Mouse (Mus musculus) MN1 (cell line): ENCODE results near the gene Strbp.
"Not testable (repeated sequence)": the region's sequence is repeated elsewhere in the genome, so short reads cannot be mapped to it uniquely, and the experiment has no call there.

Experiments used
- DNase-seq: peaks from one replicate; pipeline ENCODE4 v3.0.0-alpha.2; 2016; ENCODE audit warnings: low spot score

The Strbp gene

GRCm38 (mm10) chr2:37519286-37519640 lies 184.4 kb downstream of the Strbp start:
- DNase-seq = no peak

DNA sequence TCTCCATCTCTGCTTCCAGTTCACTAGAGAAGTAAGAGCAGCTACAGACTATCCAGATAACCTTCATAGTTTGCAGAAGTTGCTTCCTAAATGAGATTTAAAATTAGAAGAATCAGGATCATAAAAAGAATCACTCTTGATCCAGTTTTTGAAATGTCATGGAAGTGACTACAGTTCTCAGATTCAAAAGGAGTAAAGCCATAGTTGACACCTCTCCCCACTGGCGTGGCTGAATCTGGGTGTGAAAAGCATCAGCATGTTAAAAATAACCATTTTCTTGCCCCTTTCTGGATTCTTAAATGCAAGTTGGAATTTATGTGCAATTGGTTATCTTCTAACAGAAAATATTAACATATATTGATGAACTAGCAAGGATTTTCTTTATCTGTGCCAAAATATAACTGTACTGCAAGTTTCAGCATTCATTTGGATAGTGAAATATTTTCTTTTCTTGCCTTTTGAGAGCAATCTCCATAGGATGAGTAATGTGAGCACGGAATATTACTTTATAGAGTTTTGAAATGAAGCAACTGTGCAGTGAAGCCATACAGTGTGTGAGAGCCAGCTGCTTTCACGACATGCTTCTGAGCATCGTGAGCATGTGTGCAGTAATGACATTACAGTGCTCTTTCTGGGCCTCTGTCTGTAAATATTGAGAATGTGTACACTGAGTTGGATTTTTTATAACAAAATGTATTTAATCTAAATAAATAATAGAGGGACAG lies 184.9 kb downstream of the Strbp start:
- no peak for DNase-seq

- no peak for DNase-seq
These were observed 186.7 kb downstream of the Strbp start for GRCm38 (mm10) chr2:37516922-37517462.

DNA sequence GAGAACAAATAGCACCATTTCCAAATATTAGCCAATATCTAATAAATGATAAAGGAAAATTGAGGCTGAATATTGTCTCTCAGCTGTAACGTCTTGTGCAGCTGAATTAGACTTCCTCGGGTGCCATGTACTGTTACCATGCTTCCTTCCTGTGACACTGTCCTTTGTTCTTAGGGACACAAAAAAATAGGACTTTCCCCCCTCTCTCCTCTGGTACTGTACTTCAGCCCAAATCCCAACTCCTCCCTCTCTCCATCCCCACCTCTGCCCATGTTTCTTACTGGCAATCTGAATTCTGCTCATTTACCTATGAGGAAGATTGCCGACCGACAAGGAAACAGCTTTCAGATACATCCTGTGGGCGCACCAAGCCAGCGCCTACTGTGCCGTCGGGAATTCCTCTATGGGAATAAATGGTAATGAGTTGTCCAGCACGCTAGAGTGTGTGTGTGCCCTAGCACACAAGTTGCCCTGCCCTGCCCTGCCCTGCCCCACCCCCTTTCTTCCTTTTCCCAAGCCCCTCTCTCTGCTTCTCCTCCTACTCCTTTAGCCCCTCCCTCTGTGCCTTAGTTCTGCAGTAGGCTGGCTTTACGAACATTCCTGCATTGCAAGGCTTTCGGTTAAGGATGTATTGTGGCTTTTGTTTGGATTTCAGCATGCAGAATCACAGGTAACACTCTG lies 187.5 kb downstream of the Strbp start, which contains the start of gene Gpr21:
Gpr21 (plus strand) TSS at position 303 of the 681 bp plus-strand sequence.
- DNase-seq = no peak

GRCm38 (mm10) chr2:37511134-37511901 lies 192.3 kb downstream of the Strbp start:
- DNase-seq = no peak

- not testable (repeated sequence) for DNase-seq
These were observed 197.8 kb downstream of the Strbp start for GRCm38 (mm10) chr2:37505856-37506255.

DNA sequence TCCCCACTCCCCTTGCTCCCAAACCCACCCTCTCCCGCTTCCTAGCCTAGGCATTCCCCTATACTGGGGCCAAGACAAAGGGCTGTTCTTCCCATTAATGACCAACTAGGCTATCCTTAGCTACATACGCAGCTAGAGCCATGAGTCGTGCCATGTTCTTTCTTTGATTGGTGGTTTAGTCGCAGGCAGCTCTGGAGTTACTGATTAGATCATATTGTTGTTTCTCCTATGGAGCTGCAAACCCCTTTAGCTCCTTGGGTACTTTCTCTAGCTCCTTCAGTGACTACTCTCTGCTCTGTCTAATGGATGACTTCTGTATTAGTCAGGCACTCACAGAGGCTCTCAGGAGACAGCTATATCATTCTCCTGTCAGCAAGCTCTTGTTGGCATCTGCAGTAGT lies 206.3 kb downstream of the Strbp start:
- peak; percentile 20 for DNase-seq

DNA sequence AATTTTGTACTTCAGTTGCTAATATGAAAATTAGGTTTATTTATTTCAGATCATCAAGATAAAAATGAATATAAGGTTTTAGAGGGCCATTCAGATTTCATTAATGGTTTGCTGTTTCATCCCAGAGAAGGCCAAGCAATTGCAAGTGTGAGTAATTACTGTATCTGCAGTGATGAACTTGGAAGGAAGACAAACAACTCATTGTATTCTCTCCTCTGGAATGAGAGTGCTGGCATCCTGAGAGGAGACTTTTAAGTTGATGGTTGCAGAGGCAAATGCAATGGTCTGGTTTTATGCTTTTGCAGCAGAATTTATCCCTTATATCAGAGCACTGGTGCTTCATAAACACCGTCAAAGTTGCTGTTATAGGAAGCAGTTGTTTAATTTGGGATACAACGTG lies 214.7 kb downstream of the Strbp start:
- DNase-seq = peak; percentile 56

DNA sequence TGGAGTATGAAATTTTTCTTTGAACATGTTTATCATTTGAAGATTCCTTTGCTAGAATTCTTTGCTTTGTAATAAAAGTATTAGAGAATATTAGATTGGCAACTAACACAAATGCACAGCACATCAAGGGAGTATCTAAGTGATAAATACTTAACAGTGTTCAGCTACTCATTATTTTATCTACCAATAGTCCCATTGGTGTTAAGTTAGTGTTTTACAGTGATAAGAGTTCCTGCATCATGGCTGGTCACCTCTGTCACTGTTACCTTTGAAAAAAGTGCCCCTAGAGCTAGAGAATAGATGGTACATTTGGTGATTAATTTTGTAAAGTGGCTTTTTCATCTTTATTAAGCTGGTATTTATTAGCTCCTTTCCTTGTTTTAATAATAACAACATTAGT lies 217.3 kb downstream of the Strbp start:
- no peak for DNase-seq

GRCm38 (mm10) chr2:37485370-37485769 lies 218.3 kb downstream of the Strbp start:
- peak; percentile 74 for DNase-seq

- no peak for DNase-seq
These were observed 219.5 kb downstream of the Strbp start for GRCm38 (mm10) chr2:37484165-37484564.

GRCm38 (mm10) chr2:37480039-37480438 lies 223.6 kb downstream of the Strbp start:
- DNase-seq = no peak

- DNase-seq = no peak
These were observed 224.1 kb downstream of the Strbp start for GRCm38 (mm10) chr2:37479559-37479958.

GRCm38 (mm10) chr2:37466266-37466665 lies 237.4 kb downstream of the Strbp start:
- DNase-seq = peak; percentile 60

- DNase-seq = no peak
These were observed 243.0 kb downstream of the Strbp start for GRCm38 (mm10) chr2:37460707-37461106.

DNA sequence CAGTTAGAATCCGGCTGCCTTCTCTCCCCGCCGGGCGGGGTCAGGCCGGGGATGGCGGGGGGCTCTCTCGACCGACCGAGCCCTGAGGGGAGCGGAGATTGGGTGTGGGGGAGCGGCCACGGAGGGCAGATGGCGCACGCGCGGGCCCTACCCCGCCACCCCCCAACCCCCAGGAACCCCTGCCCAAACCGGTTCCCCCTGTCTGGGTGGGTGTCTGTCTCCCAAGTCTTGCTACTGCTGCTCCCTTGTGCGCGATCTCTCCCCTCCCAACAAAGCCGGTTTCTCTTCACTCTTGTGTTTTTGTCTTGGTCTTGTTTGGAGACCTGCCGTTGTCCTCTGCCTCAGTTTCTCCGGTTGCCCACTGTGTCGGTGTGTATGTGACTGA lies 251.3 kb downstream of the Strbp start:
- DNase-seq = no peak

DNA sequence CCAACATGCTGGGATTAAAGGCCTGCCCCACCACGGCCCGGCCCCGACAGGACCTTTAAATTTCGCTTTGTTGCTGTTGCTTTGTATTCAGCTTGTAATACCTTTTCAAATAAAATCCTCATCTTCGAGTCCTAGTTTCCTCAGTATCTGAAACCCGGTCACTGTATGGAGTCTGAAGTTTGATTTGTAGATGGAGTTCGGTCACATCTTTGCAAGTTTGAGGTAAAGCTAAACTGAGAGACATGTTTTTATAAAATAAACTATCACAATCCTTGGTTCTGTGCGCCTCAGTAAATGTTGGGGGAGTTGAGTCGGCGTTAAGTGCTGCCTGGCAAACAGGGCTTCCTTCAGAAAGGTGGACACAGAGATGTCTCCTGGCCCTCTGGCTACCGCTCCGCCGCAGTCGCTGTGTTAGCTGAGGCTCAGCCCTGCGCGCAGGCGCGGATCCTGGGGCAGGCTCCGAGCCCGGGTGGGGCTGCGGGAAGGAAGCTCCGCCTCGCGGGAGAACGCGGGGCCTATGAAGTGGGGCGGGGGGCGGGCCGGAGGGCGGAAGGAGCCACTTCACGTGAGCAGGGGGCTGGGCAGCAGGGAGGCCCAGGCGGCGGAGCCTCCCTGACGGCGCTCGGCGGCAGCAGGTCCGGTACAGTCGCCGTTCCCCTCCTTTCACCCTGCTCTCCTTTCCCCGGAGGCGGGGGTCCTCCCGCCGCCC lies 251.8 kb downstream of the Strbp start:
- DNase-seq = peak; percentile 98

DNA sequence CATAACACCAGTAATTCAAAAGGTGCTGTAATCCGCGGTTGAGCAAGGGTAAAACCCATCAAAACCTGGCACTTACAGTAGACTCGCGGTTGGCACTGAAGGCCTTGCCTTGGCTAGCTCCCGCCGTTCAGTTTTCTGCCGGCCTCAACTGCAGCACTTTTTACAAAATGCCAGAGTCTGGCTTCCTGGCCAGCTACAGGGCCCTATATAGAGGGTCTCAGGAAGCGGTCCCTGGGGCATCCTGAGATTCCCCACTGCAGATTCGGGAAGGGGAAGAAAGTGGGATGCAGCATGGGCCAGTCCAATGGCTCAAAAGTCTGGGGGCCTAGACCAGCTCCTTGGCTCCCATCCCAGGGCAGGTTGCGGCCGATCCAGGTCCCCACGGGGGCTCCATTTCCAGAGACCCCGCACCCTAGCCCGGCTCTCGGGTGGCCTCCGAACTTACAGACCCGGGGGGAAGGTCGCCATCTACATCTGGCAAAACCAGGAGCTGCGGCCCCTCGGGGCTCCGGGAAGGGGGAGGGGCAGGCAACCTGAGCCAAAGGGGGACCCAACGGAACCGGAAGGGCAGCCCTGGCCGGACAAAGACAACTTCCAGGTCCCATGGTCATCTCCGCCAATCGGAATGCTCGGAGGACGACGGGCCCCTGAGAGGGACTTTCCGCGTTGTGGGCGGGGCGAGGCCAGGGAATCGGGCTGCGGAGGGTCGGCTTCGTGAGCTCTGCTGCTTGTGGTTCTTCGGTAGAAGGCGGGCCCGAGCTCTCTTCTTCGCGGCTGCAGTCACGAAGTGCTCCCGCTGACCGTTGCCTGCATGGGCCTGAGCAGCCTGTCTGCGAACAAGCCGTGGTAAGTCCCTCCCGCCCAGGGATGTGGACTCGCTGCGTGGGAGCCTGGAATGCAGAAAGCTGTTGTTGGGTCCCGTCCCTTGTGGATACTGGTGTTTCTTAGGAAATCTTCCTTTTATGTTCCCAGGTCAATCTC lies 260.8 kb downstream of the Strbp start, which contains the start of the genes Zbtb26, Zbtb6 and Rabgap1:
Zbtb26 (minus strand) TSS at position 525 of the 981 bp plus-strand sequence.
Zbtb6 (minus strand) TSS at position 561 of the 981 bp plus-strand sequence.
Rabgap1 (plus strand) TSS at position 669 of the 981 bp plus-strand sequence.
- peak; percentile 99 for DNase-seq
